Mouse (Mus musculus): ENCODE results near the gene Abcc8.

DNA sequence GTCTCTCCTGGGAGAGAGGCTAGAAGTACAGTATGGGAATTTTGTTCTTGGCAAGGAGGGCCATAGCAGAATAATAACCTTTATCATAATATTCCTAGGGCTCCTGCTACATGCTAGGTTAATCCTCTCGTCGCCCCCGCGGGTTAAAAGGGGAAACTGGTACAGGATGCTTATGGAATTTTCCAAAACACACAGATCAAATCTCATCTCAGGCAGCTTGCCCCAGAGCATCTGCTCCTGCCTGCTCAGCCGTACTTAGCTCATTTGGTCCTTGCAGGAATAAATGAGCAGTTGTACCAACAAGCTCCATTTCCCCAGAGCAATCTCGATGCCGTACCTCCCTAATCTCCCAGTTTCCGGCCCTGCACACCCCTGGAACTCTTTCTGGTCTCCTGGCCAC is 48.0 kb downstream of the Abcc8 start:
- no peak for TF ChIP-seq POLR2A (IDR thresholded peaks at IDR 0.05; ENCODE audit: insufficient read length, low read depth)
- no peak for TF ChIP-seq MAX (IDR thresholded peaks at IDR 0.05; ENCODE audit: low read depth)
- no peak for TF ChIP-seq TCF12 (IDR thresholded peaks at IDR 0.05; ENCODE audit: insufficient read depth, poor library complexity, severe bottlenecking)
- TF ChIP-seq MYOG (IDR thresholded peaks at IDR 0.05; ENCODE audit: control insufficient read depth in 1 of 3, insufficient read depth in 1 of 3, insufficient read length in 2 of 3, low read depth in 2 of 3): no peak
- no peak for TF ChIP-seq REST (IDR thresholded peaks at IDR 0.05; ENCODE audit: insufficient read depth, insufficient read length)
- no peak for TF ChIP-seq USF1 (IDR thresholded peaks at IDR 0.05; ENCODE audit: low read depth)
- no peak for TF ChIP-seq TCF3 (IDR thresholded peaks at IDR 0.05; ENCODE audit: insufficient read length, low read depth)
